Mouse (Mus musculus) heart, postnatal 36 days (tissue): ENCODE data around the gene Ammecr1. TPM values are rescaled to one million over a fixed set of nuclear protein-coding genes. Genes with fewer than 3 reads are reported as not detected.

Source experiments
- DNase-seq, 2 experiments: peaks; one replicate each; pipeline ENCODE4 v3.0.0; 2021 to 2022
- intact Hi-C: fragments of 180-260 bp; cut with DNase I; formaldehyde crosslinking; loops from one replicate; pipeline ENCODE4 v1.15.1; 2025
- total RNA-seq, 2 experiments: library from RNA; stranded (reverse); gene quantifications; 2 replicates each; pipeline ENCODE4 v1.2.3; 2021

The Ammecr1 gene
- total RNA-seq, 2 experiments from 2014 or later: 13.3 to 15.8 TPM

- intact Hi-C loops: no loop called here
- no peak for DNase-seq
Measured at GRCm38 (mm10) chrX:142917394-142917793, 49.1 kb downstream of the Ammecr1 start.

DNA sequence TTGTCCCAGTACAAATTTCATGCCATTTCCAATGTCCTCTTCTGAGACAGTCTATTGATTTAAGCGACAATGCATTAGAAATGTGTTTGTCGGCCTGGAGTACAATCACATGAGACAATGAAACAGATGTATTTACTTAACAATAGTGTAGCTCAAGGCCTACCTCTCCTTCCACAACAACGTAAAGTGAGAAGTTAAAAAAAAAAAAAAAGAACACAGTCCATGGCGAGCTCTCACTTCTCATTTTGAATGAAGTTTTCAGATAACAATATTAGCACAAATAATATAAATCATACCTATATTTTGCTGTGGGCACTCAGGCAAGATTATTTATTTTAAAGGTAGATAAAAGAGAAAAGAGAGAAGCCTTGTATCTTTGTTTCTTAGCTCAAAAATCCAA is 49.8 kb downstream of the Ammecr1 start:
- no peak for DNase-seq
- intact Hi-C loops: no loop called here

- DNase-seq: no peak
- intact Hi-C loops: no loop called here
Measured at GRCm38 (mm10) chrX:142914208-142914607, 52.3 kb downstream of the Ammecr1 start.

DNA sequence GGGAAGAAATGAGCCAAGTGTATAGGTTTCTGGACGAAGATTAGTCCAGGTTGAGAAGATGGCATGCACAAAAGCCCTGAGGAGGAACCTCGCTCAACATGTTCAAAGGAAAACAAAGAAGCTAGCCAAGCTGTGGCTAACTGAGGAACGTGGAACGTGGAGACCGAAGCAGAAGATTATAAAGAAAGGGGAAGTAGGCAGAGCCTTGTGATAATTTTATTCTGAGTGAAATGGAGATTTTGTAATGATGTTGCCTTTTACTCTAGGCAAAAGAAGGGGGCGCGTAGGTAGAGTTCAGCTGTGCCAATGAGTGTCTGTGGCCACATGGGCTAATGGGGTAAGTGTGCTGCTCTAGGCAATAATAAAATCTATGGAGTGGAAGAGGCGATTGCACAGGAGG is 62.7 kb downstream of the Ammecr1 start:
- intact Hi-C loops: no loop called here
- no peak for DNase-seq

GRCm38 (mm10) chrX:142902599-142902998 is 63.9 kb downstream of the Ammecr1 start:
- intact Hi-C loops: no loop called here
- no peak for DNase-seq

- intact Hi-C loops: no loop called here
- no peak for DNase-seq
Measured at GRCm38 (mm10) chrX:142901915-142902314, 64.6 kb downstream of the Ammecr1 start.

- DNase-seq: no peak
- intact Hi-C loops: no loop called here
Measured at GRCm38 (mm10) chrX:142898295-142898887, 68.1 kb downstream of the Ammecr1 start.

DNA sequence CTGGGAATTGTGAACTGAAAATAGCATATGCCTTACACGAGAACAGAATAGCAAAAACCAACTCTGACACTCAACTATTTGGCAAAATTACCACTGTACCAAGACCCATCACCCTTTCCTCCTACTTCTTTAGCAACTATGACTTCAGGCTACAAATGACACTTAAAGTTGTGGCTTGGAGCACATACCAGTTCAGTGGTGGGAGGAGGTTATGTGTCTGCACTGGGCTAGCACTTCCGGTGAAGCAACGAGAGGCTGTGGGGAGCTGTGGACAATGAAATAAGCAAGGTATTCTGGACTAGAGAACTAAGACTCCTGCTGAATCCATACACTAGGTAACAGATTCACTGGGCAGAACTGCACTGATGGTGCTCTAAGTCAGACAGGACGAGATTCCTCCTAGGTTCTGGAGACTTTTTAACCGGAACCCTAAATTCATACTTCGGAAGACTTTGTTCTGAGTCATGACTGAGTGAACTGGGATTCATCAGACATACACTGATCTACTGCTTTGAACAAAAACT is 69.0 kb downstream of the Ammecr1 start:
- intact Hi-C loops: no loop called here
- no peak for DNase-seq

GRCm38 (mm10) chrX:142895316-142895715 is 71.2 kb downstream of the Ammecr1 start:
- intact Hi-C loops: no loop called here
- DNase-seq: no peak

DNA sequence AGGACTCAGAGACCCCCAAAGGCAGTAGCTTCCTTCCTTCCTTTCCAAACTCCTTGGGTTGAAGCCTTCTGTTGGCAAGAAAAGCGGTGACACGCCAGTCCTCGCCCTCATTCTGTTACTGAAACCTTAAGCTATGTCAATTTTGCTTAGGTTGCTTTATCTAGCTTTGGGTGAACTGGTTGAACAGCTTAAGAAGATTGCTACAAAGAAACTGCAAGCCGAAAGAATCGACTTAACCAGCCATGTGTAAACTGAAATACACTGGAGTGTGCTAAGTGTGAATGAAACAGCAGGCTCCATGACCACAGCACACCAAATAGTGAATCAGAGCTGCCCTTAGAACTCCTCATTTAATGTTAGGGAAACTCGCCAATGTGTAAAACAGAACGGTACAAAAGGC is 80.6 kb downstream of the Ammecr1 start:
- no peak for DNase-seq
- intact Hi-C loops: no loop called here

DNA sequence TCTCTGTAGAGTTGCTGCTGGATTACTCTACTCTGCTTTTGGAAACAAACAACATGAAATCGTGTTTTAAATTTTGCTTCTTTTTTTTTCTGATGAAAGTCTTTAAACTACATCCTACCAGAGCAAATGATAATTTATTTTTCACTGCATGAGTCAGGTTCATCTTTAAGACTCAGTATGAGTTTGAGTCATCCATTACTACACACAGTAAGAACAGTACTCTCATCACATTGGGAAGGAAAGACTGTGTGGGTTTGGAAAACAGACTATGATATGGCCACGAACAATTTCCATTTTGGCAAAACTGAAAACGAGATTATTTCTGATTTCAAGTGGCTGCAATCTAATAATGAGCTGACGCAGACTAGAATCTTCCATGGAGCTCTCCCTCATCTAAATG is 82.9 kb downstream of the Ammecr1 start:
- intact Hi-C loops: loop anchor here (5.0 kb wide), 1 partner anchor 84 kb away; the partner anchor contains the start of gene Ammecr1
- DNase-seq: no peak

- DNase-seq: no peak
Measured at GRCm38 (mm10) chrX:142882255-142882654, 84.3 kb downstream of the Ammecr1 start.

DNA sequence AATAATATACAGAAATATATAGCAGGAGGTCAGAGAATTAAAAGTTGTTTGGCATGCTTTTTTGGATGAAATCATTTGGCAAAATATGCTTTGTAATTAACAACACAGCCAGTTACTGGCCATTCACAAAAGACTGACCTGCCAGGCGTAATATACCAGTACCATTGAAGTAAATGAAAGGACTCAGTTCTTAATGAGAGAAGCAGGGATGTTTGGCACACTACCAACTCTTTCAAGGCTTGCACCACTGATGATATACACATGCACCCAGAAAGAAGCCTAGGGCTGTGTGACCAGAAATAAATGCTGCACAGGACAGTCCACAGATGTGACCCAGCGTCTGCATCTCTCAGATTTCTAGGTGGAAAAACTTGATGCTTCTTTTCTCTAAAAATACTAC is 96.7 kb downstream of the Ammecr1 start:
- intact Hi-C loops: no loop called here
- DNase-seq: no peak

More at GRCm38 (mm10) chrX:142882255-142882654, 84.3 kb downstream of the Ammecr1 start:
- intact Hi-C loops: loop anchor here (5.0 kb wide), 1 partner anchor 85 kb away; the partner anchor contains the start of gene Ammecr1

DNA sequence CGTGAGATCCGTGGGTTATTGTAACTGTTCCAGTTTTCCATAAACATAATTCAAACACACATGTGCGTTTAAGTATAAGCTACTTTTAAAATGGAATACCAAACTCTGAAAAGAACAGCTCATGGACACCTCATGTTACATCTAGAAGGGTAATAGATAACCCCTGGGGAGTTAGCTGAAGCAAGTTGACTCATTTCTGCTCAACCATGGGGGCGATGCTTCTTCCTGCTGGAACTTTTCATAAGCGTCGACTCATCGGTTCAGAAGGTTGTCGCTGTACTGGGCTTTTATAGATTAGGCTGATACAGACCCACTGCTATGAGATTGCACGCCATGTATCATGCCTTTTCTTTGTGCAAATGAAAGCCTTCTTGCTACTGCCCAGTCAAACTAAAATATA is 118.5 kb downstream of the Ammecr1 start:
- intact Hi-C loops: no loop called here
- DNase-seq: no peak

DNA sequence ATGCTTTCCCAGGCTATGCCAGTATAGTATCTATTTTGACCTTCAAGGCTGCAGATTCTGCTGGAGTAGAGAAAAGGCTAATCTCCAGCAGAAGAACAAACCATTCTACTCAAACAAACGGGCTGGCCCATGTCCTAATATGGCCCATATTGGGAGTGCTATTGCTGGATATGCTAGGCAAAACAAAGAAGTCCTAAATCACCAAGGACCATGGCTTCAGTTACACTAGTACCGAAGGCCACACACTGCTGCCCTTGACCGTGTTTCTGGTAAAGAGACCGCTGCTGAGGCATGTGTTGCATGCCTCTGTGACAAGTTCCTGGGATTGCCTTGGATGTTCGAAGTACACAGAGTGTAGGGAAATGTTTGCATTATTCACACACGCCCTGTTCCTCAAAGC is 120.3 kb downstream of the Ammecr1 start:
- DNase-seq: no peak
- intact Hi-C loops: no loop called here

DNA sequence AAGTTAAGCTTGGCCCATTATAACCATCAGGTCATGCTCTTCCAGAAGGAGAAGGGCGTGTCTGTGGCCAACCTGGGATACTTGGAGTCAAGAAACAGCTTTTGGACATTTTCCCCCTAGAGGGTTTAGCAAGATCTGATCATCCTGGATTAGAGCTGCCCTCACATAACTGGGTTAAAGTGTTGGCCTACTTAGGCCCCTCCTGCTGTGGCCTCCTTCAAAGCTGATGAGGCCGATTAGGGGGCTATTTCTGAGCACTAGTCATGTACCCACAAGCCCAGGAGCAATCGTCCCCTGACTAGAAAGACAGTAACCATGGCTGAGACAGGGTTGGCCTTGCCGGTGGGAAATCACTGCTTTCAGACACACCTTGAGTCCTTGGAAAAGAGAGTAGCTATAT is 124.6 kb downstream of the Ammecr1 start:
- DNase-seq: no peak
- intact Hi-C loops: no loop called here

- no peak for DNase-seq
- intact Hi-C loops: no loop called here
Measured at GRCm38 (mm10) chrX:142839411-142839810, 127.1 kb downstream of the Ammecr1 start.

GRCm38 (mm10) chrX:142838841-142839240 is 127.7 kb downstream of the Ammecr1 start:
- intact Hi-C loops: no loop called here
- DNase-seq: no peak

DNA sequence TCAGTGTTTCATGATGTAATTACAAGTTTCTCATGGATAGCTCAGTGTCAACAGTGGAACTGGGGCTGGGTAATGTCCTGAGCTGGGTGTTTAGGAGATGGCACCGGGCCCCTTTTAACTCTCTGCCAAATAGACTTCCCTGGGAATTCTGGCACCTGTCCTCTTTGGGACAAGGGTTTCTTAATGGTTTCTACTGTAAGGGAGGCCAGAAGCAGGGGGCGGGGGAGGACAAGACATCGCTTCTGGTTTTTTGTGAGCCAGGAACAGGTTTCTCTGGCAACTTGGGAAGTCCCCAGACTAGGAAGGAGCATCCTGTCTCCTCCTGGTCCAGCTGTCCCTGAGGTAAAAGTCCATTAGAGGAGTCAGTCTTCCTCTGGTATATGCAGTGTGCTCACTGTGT is 129.2 kb downstream of the Ammecr1 start:
- no peak for DNase-seq
- intact Hi-C loops: no loop called here

DNA sequence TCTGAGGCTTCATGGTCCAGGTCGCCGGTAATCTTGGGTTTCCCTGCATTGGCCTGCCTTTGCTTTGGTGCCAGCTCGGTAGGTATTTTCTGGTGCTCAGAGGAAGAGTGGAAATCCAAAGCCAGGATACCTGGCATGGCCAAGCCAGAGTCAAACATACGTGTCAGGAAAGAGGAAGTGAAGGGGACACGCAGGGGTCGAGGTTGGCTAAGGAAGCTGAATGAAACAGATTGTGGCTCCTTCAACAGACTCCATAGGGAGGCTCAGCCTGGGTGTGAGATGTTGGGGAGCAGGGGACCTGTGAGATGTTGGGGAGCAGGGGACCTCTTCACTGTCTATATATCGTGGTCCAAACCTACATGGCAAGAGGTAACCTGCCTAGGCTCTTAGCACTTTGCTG is 130.1 kb downstream of the Ammecr1 start:
- intact Hi-C loops: no loop called here
- DNase-seq: no peak

- intact Hi-C loops: no loop called here
- DNase-seq: no peak
Measured at GRCm38 (mm10) chrX:142834807-142835206, 131.7 kb downstream of the Ammecr1 start.

DNA sequence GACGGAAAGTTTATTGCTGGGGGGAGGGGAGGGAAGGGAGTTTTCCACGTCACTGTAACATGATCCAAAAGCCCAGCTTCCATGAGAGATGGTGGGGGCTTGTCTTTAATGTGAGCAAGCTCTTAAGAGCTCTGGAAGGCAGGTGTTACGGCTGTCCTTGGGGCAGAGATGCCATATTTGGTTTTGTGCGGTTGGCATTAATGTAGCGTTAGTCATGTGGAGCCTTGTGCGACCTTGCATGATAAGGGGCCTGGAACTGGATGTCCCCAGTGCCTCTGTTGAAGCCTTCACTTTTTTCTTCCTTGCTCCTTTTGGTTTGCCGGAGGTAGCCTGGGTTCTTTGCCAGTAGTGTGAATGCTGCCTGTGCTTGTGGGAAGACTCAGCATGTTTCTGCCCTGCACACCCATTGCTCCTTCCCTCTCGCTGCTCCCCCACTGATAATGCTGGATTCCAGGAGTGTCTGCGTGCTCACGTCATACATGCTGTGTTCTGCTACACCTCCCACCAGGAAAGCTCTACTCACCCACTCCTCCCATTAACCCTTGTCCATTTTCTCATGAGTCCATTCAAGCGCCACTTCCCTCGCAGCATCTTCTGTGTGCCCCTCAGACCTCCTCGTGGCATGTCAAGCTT is 133.2 kb downstream of the Ammecr1 start:
- DNase-seq: no peak
- intact Hi-C loops: no loop called here
